Mouse (Mus musculus): ENCODE results near the gene Nol6.

- TF ChIP-seq CTCF (IDR thresholded peaks at IDR 0.05; ENCODE audit: low read depth), result no peak
- no peak for TF ChIP-seq EP300 (optimal IDR thresholded peaks at IDR 0.05)
Measured at GRCm38 (mm10) chr4:41089189-41089588, 35.1 kb downstream of the Nol6 start.
